Mouse (Mus musculus) kidney, adult 8-10 months (tissue): ENCODE data around the gene Axin1.
A peak's percentile ranks its signal among the peaks of the same experiment; 100 is the strongest.
"Not testable (repeated sequence)": the region's sequence is repeated elsewhere in the genome, so short reads cannot be mapped to it uniquely, and the experiment has no call there.

Experiments
- DNase-seq, 2 experiments: peaks; one replicate each; pipeline ENCODE4 v3.0.0; 2022

Axin1 gene

GRCm38 (mm10) chr17:26119766-26120710, 18.4 kb upstream of the Axin1 start:
- peak in 1 of 2 experiments; percentile 50 for DNase-seq

GRCm38 (mm10) chr17:26122431-26123140, 15.9 kb upstream of the Axin1 start:
- DNase-seq = no peak

GRCm38 (mm10) chr17:26123267-26123684, 15.2 kb upstream of the Axin1 start, which contains the start of gene Mrpl28:
Gene Mrpl28, plus strand, starts transcription at chr17:26123500.
- DNase-seq = peak; percentile 90 to 92

GRCm38 (mm10) chr17:26124560-26124959, 13.9 kb upstream of the Axin1 start:
- no peak for DNase-seq

GRCm38 (mm10) chr17:26125226-26125625, 13.3 kb upstream of the Axin1 start:
- no peak for DNase-seq

GRCm38 (mm10) chr17:26131062-26131732, 7.3 kb upstream of the Axin1 start:
- no peak for DNase-seq

GRCm38 (mm10) chr17:26131856-26132853, 6.3 kb upstream of the Axin1 start:
- no peak for DNase-seq

- no peak for DNase-seq
These were observed 1.3 kb upstream of the Axin1 start for GRCm38 (mm10) chr17:26137106-26137750.

GRCm38 (mm10) chr17:26137751-26138130, 747 bp upstream of the Axin1 start:
- no peak for DNase-seq

- DNase-seq = no peak
These were observed 453 bp downstream of the Axin1 start for GRCm38 (mm10) chr17:26138901-26139381.

- DNase-seq = no peak
These were observed 4.3 kb downstream of the Axin1 start for GRCm38 (mm10) chr17:26142796-26143195.

- no peak for DNase-seq
These were observed 4.9 kb downstream of the Axin1 start for GRCm38 (mm10) chr17:26143386-26143785.

GRCm38 (mm10) chr17:26149056-26149455, 10.6 kb downstream of the Axin1 start:
- no peak for DNase-seq

- no peak for DNase-seq
These were observed 13.6 kb downstream of the Axin1 start for GRCm38 (mm10) chr17:26151886-26152630.

GRCm38 (mm10) chr17:26162736-26163135, 24.2 kb downstream of the Axin1 start:
- DNase-seq = no peak

- DNase-seq = no peak
These were observed 29.6 kb downstream of the Axin1 start for GRCm38 (mm10) chr17:26168039-26168438.

GRCm38 (mm10) chr17:26175248-26175647, 36.8 kb downstream of the Axin1 start:
- not testable (repeated sequence) for DNase-seq

GRCm38 (mm10) chr17:26178611-26179010, 40.1 kb downstream of the Axin1 start:
- no peak for DNase-seq

GRCm38 (mm10) chr17:26181179-26181578, 42.7 kb downstream of the Axin1 start:
- no peak for DNase-seq

GRCm38 (mm10) chr17:26187592-26187991, 49.1 kb downstream of the Axin1 start:
- no peak for DNase-seq
